Mouse (Mus musculus) MN1 (cell line): ENCODE data around the gene Dgkb.

Source experiments
- DNase-seq: peaks from one replicate; pipeline ENCODE4 v3.0.0-alpha.2; 2016; ENCODE audit warnings: low spot score

Dgkb gene

DNA sequence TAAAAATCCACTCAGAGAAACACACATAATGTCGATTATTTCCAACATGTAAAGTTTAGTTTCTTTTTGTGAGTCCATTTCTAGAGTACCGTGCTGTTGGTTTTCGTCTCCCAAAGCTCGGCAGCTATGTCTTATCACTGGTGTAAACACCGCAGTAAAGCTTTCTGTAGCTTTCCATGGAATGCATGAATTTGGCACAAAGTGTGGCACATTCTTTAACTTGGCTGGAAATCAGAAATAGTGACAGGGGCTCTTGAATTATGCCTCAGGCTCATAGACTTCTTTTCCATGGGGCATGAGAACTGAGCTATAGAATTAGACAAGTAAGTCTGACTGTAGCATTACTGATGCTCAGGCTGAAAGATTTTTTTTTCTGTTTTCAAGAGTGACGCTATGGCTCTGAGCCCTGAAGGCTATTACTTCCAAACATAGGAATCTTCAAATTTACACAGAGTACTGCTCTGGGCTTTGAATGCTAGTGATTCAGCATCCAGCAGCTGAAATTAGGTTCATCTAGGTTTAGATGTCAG lies 179.0 kb downstream of the Dgkb start:
- no peak for DNase-seq

DNA sequence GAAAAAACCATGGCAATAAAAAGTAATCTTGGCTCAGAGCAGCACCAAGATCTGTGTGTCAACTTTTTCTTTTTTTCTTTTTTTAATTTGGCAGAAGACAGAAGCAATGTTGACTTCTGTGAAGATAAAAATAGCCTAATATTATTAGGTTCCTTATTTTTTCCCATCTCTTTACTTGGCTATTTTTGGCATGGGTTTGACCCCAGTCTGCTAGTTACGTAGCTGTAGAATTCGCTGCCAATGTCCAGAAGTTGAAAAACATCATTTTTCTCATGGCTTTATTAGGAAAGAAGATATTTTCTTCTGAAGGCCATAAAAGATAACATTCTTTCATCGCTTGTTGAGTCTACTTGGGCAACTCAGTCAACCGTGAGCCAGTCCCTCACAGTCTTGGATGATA lies 200.1 kb downstream of the Dgkb start:
- DNase-seq, result no peak

DNA sequence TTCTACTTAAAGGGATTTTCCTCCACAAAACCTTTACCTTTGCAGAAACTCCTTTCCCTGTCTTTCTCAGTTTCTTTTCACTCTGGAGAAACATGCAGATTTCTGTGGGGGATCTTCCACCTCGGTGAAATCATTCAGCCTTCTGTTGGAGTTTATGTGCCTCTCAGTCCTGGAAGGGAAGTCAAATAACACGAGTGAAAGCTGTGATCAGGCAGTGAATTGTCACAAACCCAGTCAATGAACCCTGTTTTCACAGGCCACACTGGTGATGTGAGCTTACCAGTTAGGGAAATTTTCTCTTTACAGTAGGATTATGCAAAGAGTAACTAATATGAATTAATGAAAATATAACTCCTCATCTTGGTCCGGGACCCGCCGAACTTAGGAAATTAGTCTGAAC lies 229.7 kb downstream of the Dgkb start:
- no peak for DNase-seq

DNA sequence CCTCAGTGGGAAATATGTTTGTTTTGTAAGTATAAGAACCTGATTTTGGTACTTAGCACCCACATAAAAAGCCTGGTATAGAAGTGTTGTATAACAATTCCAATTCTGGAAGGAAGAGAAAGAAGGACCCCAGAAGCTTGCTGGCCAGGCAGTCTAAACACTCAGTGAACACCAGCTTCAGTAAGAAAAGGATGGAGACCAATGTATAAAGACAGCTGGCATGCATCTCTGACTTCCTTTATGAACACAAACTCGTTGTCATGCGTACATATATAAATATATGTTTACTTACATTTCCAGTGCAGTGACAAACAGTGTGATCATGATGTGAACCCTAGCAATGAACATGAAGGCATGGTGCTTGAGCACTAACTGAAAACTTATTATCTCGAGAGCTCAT lies 270.7 kb downstream of the Dgkb start:
- DNase-seq, result no peak

DNA sequence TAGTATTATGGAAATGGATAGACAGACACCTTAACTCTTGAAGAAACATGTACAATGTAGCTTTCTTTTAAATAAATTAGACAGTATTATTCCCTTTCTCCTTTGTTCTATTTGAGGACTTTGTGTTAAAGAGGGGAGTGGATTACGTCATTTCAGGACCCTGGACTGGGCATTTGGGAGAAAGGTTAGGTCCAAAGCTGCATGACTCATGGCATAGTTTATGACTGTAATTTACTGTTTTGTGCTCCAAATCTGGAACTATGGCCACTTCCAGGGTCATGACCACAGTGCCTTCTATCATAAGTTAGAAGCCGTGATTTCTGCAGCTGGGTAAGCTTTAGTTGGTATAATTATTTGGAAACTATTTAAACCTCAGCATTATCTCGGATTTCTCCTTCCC lies 294.4 kb downstream of the Dgkb start:
- DNase-seq, result no peak

DNA sequence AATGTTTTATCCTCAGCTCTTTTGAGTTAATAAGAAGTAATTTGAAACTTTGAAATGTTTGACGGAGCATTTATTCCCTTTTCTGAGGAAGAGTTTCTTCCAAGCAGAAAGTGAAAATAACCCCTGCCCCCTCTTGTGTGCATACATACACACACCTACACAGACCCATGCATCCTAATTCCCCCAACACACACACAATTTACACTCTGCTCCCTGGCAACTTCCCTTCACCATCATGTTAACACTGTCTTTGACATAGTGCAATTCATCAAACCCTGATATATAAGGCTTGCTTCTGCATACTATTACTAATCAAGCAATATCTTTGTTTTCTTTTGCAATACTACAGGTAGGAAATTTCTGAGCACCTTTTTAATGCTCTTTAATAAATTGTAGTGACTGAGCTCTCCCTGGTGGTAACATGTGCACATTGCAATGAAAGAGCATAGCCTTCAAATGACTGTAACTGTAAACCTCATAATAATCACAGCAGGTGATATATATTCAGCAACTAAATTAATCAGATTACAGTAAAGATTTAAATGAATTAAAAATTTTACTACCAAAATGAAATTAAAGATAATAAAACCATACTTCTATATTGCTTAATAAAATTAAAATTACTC lies 297.6 kb downstream of the Dgkb start:
- peak; percentile 16 for DNase-seq

DNA sequence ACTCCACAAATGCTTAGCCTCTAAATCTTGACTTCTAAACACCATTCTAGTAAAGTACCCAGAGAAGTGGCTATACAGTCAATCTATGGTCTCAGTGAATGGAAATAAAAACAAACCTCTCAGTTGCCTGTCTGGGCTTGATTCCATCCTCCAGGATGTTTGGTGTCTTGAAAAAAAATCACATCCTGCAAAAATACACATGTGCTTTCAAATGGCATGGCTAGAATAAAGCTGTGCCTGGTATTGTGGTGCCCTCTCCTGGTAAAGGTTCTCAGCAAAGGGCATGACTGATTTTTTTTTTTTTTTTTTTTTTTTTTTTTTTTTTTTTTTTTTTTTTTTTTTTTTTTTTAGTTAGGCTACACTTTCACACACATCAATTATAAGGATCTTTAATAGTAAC lies 306.0 kb downstream of the Dgkb start:
- DNase-seq, result peak; percentile 47

DNA sequence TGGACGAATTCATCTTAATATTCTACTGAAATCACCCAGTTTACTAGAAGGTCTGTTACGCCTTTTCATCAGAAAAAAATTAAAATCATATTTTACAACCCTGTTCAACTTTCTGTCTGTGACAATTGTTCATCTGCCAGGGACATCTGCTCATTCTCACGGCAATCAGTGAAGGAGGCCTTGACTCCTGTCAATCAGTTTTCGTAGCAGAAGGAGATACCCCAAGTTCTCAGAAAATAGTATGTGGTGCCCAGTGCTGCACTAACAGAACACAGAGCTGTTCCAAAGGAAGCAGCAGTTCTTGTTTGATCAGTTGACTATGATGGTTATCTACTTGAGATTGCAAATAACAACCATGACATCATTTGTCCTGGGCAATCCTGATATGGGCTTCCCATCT lies 307.8 kb downstream of the Dgkb start:
- DNase-seq, result no peak

DNA sequence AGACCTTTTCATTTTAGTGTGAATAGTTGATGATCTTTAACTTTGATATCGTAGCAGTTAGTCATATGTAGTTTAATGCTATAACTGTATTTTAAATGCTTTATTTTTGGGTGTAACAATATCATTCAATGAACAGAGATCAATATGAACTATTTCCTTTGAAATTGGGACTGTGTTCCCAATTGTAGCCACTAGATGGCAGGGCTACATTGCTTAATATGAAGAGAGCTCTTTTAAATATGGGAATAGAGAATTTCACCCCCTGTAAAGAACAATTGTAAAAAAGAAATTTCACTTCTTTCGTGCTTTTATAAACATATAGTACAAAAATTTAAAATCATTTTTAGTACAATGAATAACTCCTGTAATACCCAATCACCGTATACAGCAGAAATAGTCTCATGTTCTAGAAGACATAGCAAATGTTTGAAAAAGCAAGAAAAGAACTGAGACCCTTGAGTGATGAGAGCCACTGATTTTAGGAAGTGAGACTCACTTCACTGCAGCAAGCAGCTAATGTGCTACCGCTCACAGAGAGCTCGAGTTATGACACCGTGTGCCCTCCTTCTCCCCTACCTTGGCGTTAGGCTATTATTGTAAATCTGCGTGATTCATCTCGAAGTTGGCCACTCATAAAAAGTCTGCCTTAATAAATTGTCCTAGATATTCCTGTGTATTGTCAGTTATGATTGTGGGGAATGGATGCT lies 312.8 kb downstream of the Dgkb start:
- DNase-seq, result peak; percentile 53

DNA sequence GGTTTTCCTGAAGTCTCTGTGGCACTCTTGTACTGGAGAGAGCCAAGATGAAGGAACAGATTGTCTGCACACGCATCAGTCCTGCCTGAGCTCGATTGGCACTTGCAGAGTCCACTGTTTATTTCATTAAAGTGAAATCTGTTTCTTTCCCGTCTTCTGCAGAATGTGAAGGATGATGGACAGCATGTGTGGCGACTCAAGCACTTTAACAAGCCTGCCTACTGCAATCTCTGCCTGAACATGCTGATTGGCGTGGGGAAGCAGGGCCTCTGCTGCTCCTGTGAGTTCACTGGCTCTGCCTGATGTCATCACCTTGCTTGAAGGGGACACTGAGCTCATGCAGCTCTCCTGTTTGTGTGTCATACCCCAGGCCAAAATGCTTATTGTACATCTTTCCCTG lies 318.9 kb downstream of the Dgkb start:
- no peak for DNase-seq

DNA sequence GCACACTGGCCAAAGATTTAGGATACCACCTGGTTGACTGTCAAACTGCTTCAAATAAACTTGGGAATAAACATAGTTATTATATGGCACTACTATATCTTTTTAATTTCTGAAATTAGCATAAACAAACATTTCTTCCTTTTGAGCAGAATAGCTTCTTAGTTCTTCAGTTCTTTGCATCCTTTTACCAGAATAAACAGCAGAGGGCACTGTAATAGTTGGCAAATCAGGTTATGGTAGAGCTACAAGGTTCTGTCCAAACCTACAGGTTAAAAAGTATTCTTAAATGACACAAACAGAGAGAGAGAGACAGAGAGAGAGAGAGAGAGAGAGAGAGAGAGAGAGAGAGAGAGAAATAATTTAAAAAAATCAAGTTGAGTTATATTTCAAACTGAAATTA lies 322.5 kb downstream of the Dgkb start:
- peak; percentile 24 for DNase-seq

DNA sequence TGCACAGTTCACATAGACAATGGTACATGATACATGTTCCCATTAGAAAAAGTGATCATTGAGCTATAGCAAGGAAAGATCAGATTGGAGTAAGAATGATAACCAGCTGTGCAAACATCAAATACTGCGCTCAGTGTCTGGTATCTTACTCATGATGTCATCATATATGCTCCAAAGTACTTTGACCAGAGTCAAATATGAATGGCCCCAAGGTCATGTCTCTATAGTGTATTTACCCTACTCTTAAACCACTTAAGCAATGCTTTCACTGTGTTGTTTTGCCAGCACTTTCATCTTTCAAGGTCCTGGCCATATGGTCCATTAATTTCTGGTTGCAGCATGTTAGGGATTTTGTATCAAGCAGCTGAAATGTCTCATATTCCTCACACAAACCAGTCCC lies 415.1 kb downstream of the Dgkb start:
- DNase-seq, result no peak

DNA sequence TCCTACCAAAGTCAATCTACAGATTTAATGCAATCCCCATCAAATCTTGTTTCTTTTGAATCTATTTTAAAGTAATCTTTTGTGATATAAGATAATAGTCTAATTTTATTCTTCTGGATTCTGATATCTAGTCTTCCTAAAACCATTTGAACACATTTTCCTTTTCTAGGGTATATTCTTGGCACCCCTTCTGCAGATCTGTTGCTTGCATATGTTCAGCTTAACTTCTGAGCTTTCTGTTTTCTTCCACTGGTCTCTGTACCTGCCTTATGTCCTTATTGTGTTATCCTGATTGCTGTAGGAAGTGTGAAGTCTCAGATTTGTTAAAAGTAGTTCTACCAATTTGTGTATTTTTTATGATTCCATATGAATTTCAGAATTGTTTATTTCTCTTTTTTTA lies 451.3 kb downstream of the Dgkb start:
- DNase-seq, result no peak

DNA sequence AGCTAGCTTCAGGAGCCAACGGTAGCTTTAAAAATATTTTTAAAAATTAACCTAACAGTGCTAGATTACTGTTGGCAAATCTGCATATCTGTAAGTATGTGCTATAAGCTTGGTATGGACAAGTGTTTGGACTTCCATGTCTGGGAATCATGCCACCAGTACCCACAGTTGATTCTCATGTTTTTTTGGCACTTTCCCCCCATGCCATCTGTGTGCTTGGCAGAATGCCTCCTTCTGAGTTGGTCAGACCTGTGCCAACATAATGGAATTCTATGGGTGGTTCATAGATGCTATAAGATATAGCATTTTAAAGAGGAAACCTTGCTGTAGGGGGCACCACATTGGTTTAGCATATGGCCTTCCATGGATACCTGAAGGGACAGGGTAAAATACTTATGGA lies 484.0 kb downstream of the Dgkb start:
- no peak for DNase-seq

DNA sequence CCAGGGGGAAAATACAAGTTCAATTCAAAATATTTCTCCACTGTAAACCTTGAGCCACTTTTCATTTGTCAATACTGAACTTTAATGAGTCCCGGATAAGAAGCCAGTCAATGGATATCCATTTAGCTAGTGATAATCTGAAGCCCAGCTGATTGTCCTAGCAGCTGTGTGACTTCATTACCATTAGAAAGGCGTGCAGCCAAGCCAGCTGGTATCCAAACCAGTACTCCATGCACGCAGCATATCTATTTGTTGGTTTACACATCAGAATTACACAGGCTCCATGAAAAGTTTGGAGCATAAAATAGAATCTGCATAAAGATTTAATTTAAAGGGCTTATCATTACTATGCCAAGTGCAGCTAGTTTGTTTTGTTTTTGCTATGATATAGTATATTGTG lies 486.3 kb downstream of the Dgkb start:
- DNase-seq, result no peak

DNA sequence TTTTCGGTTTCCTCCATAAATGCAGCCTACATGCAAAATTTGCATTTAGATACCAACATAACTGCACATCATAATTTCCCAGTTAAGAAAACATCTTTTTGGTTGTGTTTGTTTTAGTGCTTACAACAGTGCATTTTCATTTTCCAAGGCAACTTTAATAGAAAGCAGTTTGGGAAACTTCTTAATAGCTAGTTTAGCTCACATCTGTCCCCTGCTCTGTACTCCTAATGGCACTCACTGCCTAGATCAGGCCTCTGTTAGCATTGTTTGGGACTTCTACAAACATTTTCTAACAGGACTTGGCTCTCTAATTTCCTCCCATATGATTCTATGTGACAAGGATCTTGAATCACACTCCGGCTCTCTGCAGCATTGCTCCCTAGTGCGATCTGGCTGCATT lies 486.7 kb downstream of the Dgkb start:
- DNase-seq, result no peak

DNA sequence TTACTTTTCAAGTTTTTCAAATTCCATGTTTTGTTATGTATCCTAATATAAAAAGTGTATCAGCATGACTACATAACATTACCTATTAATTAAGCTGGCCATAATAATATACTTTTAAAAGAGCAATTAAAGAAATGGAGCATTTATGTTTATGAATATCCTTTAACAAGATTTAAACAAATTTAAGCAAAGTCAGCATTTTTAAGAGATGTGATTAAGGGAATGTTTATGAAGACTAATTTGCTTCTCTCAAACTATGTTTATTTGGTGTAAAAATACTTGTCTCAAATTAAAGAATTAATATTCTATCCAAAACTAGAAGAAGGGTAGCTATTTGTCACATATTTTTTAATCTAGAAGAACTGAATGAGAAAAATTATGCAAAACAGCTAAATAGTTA lies 492.4 kb downstream of the Dgkb start:
- no peak for DNase-seq

DNA sequence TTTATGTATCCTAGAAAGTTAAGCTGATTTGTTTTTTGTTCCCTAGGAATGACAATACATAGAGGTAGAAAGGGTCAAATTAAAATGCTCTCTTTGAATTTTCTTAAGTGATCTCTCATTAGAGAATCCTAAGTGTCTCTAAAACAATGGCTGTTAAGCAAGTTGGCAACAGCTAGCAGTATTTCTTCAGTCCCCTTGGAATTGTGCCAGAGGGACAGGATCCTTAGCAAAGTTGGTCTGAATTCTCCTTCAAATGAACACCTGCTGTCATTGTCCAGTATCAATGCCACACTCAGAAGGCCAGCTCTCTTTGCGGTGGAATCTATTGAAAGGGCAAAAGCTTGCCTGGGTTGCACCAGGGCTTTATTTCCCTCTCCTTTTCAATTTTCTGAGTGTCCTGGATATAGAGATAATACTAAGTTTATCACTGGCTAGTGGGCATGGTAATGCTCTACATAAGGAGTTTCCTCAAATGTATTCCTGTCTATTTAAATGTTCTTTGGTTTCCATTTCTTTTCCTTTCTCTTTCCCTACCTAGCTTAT lies 510.3 kb downstream of the Dgkb start:
- no peak for DNase-seq

DNA sequence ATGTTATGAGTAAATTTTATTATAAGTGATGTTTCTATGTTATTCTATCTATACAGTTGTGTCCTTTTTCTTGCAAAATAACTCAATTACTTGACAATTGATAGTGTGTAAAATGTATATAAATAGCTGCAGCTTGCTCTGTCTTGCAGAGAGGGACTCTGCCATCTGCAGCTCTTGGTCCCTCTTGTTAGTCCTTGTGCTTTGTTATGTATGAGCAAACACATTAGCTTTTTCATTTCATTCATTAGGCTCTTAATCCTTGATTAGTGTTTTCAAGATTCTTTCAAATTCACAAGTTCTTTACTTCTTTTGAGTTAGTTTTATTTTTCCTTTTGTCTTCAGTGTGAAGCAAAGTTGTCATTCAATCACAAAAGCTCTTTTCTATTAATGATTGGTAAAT lies 511.3 kb downstream of the Dgkb start:
- no peak for DNase-seq

DNA sequence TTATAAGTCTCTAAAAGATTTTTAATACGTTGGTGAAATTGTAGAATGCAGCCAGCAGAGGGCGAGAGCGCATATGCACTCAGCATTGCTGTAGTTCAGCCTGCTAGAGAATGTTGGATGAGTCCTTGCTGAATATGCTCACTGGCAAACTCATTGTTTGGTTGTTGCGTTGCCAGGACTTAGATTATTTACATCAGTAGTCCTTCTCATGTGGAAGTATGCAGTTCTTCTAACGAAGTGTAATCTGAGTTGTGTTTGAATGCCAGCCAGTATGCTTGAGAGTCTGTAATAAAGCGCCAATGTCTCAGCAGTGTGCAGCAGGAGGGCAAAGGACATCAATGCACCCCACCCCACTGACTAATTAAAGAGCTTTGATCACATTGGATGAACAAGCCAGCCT lies 525.1 kb downstream of the Dgkb start:
- DNase-seq, result peak; percentile 74

DNA sequence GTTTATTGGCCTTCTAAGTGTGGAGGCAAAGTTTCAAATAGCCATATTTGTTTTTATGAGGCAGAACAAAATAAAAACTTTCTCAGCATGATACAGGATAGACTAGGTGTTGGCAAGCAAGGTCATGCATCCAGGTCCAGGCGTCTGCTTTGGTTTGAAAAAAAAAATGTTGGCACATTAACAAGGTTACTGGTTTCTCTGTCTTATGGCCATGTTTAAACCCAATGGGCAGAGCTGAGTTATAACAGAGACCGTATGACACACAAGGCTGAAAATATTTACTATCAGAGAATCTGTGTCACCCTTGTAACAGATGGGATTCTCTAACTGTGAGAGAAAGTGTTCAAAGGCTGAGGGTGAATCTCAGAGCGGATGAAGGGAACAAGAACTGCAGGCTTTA lies 535.0 kb downstream of the Dgkb start:
- no peak for DNase-seq

DNA sequence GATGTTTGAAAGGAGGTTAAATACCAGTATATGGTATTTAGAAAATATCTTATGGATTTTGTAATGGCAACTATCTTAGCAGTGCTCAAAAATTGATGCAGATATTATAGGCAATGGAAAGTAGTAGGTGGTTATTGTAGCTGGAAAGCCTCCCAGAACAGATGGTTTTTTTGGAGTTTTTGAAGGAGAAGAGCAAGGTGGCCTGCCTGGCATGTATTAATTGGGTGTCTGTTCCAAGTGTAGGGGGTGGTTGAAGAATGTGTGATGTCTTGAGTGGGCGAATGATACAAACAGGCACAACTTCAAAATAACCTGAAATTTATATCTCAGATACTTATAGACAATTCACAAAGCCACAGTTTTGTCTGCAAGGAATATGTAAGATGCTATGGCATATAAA lies 538.9 kb downstream of the Dgkb start:
- no peak for DNase-seq

DNA sequence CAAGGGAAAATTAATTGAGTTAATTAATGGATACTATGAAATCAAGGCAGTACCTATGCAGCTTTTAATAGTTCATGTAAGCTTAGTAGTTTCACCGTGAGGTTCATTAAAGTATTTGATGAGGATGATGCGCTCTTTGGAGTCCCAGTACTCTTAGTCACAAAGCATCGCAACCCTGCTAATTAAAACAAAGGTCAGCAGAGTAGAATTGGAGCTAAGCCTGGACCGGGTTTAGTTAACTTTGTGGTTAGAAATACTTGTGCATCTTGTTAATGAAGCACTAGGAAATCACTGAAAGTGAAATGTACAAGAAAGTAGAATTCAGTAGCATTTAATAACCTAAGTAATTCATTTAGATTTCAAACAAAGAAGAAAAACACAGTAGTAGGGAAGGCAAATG lies 544.0 kb downstream of the Dgkb start:
- no peak for DNase-seq

DNA sequence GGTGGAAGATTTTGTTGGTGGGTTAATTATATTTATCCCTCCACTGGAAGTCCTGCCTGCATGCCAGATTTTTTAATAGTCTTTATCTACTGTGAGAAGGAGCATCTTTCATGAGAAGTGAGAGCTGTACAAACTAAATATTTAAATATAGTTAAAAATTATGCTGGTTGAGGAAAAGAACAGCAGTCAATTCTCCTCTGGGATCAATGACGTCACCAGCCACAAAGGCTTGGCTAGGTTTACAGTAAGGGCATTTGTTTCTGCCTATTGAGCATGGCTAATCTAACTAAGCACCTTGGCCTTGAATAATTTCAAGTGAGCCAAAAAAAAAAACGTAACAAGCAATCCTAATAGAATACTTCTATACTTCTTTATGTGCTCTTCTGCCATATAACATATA lies 554.1 kb downstream of the Dgkb start:
- DNase-seq, result no peak
